Mouse (Mus musculus): ENCODE results near the gene Ppp1r9a.

Ppp1r9a gene

DNA sequence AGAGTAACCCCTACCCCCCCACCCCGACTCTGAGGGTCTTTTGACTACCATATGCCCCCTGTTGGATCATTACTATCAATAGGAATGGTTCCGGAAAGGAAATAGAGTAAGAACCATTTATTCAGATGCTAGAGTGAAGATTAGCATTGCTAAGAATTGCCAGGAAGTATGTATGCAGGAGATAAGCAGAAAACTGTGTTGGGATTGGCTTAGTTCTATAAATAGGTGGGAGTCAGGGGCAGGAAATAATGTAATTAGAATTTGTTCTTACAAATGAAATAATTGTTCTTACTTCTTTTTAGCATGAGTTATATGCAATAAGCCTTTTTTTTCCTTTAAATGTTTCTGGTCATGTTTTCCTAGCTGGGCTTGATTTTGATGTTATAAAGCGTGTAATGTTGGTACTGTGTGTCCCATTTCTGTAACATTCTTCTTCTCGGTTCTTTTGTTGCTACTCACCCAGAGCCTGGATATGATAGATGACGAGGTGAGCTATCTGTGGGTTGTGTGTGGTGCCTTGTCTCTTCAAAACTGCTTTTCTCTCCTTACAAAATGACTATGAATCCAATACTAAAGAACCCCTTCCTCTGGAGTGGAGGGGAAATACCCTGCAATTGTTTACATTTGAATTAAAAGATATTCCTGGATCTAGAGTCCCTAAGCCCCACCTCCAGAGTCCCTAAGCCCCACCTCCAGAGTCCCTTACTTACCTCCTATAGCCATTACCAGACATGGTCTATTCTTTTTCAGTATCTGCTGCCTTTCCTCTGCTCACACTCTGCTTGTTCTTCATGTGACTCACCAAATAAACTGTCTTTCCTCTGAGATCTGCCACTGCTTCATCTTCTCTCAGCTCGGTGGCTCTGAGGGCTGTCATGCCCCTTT lies 254.1 kb downstream of the Ppp1r9a start:
- DNase-seq (ENCODE audit: low spot score in 2 of 2), result no peak

- no peak for DNase-seq (ENCODE audit: low spot score in 2 of 2)
These were observed 256.7 kb downstream of the Ppp1r9a start for GRCm38 (mm10) chr6:5159385-5159791.

DNA sequence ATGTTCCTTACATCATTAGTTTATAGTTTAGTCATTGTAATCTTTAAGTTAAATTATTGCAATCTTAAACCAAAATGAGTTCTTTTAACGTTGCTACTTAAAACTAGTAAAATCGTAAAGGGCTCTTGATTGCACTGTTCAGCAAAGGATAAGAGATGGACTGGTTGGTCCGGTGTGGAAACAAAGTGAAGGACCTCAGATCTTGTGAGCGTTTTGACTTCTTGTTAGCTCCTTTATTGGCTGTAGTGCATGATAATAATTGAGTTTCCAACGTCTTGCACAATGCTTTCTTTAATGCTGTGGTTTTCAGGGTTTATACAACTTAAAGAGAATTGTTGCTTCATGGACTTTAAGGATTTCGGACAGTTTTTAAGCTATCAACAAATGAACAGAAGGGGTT lies 259.3 kb downstream of the Ppp1r9a start:
- no peak for DNase-seq (ENCODE audit: low spot score in 2 of 2)

GRCm38 (mm10) chr6:5163507-5164144 lies 260.9 kb downstream of the Ppp1r9a start:
- no peak for DNase-seq (ENCODE audit: low spot score in 2 of 2)

GRCm38 (mm10) chr6:5164855-5165254 lies 262.1 kb downstream of the Ppp1r9a start:
- DNase-seq (ENCODE audit: low spot score in 2 of 2), result no peak

GRCm38 (mm10) chr6:5167051-5167677 lies 264.4 kb downstream of the Ppp1r9a start:
- no peak for DNase-seq (ENCODE audit: low spot score in 2 of 2)

DNA sequence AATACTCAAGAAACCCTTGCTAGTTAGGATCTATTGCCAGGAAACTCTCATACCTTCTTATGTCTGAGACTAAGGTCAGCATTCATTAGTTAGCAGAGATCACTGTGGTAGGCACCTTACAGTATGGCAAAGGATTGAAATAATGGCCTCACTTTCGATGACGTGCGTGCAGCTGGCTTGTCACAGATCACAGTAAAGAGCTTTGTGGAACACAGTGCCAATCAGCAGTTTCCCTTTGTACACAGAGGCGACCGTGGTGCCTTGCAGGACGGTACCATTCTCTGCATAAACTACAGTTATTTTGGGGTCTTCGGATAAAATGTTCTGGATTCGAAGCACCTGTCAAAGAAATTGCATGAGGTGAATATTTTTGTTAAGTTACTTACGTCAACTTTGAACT lies 265.4 kb downstream of the Ppp1r9a start:
- DNase-seq (ENCODE audit: low spot score in 2 of 2), result no peak

DNA sequence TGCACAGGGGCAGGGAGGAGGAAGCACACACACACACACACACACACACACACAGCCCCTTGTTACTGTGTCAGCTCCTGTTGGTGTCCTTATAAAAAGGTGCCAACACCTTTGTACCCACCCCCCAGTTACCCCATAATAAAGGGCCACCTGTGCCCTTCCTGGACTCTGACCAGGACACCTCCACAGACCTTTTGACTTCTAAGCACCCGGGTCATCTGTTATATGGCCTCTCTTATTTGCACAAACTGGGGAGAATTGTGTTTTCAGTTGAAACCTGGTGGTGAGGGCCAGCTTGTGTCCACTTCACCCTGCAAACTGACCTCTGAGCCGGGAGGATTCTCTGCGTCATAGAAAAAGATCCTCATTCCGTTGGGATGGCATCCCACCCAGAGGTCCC lies 268.7 kb downstream of the Ppp1r9a start:
- no peak for DNase-seq (ENCODE audit: low spot score in 2 of 2)

DNA sequence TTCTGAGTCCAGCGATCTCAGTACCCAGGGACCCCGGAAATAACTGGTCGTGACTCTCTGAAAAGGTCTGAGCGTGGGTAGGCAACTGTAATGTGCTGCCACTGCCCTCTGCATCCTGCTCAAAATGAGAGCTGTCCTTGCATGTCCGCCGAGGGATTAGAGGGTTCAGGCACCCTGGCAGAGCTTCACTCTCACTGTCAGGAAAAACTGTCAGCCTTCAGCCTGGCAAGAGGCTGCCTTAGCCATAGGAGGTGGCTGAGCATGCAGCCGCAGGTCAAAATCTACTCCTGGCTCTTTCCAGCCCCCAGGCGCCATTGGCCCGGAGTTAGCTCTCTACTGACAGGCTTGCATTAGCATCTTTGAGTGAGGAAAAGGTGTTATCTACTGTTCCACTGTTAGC lies 269.9 kb downstream of the Ppp1r9a start:
- DNase-seq (ENCODE audit: low spot score in 2 of 2), result no peak

DNA sequence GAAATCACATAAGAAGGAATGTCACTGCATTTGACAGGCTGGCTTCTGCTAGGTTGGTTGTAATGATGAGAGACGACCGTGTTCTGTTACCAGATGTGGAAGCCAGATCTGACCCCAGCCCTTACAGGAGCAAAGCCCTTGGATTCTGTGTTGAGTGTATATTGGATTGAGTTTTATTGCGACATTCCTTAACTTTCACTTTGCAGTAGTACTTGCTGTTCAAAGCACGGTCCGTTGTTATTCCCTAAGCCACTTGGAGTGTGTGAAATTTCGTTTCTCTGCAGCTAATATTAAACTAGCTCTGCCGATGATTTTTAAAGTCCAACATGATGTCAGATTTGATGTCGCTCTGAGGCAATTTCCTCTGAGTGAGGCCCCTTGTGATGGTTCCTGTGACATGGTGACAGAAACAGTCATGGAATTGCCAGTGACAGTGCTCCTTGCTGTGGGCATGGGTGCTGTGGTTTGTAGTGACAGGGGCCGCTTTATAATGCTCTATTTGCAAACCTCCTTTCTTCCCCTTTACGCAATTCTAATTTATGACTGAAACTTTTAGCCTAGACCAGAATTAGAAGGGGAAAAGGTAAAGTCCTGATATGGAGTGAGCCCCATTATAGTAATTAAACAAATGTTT lies 271.6 kb downstream of the Ppp1r9a start:
- no peak for DNase-seq (ENCODE audit: low spot score in 2 of 2)

DNA sequence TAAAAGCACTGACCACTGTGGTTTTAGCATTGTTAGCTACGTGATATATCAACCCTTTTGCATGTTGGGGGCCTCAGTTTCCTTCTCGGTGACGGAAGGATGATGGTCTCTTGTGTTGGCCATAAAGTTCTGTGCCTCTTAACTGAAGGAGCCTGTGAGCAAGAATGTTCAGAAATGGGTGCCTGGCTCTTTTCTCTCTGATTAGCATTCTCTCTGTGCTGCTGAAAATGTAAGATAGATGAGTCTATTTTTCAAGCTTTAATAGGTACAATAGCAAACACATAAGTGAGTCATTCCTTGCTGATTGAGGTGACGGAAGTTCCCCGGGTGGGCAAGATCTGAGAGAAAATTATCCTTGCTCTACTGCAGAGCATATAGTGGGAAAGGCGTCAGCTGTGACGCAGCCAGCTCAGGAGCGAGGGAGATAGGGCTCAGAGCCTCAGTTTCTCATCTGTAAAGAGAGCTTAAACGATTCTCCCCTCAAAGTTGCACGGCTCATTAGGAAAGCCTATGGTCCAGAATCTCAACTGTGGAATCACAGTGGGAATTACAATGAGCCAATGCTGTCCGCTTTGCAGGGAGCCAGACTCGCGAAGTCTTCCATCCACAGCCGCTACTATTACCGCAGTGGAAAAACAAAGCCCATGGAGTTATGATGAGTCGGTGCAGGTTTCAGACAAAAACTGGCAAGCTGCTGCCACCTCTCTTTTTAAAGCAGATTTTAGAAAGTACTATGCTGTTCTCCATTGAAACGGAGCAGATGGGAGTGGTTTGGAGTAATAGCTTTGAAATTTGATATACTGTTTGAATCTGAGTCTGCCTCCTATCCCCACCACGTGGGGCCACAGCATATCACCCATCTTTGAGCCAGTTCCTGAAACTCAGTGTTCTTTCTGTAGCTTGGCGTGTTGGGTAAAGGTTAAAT lies 275.5 kb downstream of the Ppp1r9a start:
- no peak for DNase-seq (ENCODE audit: low spot score in 2 of 2)

GRCm38 (mm10) chr6:5179189-5179588 lies 276.5 kb downstream of the Ppp1r9a start:
- no peak for DNase-seq (ENCODE audit: low spot score in 2 of 2)

GRCm38 (mm10) chr6:5180645-5181044 lies 277.9 kb downstream of the Ppp1r9a start:
- no peak for DNase-seq (ENCODE audit: low spot score in 2 of 2)

- no peak for DNase-seq (ENCODE audit: low spot score in 2 of 2)
These were observed 283.7 kb downstream of the Ppp1r9a start for GRCm38 (mm10) chr6:5186229-5186950.

GRCm38 (mm10) chr6:5187586-5187985 lies 284.9 kb downstream of the Ppp1r9a start:
- DNase-seq (ENCODE audit: low spot score in 2 of 2), result no peak

- no peak for DNase-seq (ENCODE audit: low spot score in 2 of 2)
These were observed 285.3 kb downstream of the Ppp1r9a start for GRCm38 (mm10) chr6:5188036-5188435.

DNA sequence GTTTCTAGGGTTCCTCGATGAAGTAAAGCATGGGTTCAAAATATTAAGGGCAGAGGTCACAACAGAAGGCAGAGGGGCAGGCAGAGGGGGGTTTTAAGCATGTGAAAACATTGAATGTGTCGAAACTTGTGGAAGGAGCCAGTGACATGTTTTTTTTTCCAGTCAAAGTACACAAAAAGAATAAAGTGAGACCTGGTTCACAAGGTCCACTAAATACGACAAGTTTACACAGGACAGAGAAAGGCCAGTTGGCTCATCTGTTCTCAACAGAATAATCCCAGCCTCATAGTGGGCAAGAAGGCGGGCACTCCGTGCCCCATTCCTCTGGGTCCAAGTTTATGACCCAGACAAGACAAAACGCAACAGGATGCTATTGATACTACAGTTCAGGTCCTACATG lies 286.2 kb downstream of the Ppp1r9a start:
- no peak for DNase-seq (ENCODE audit: low spot score in 2 of 2)

DNA sequence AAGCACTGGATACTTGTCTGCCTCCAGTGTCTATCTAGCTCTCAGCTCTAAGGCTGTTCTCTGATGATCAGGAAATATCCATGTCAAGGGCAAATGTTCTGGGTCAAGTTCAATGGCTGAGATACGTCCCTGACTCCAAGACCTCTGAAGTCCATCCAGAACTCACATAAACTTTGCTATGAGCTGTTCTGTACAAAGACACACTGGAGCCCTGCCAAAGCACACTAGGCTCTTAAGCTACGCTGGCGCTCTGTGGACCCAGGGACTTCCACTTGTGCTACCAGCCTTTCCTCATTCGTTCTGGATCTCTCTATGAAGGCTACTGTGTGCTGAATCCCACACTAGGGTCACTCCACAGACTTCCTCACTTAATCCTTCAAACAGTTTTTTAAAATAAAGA lies 286.8 kb downstream of the Ppp1r9a start:
- no peak for DNase-seq (ENCODE audit: low spot score in 2 of 2)

- no peak for DNase-seq (ENCODE audit: low spot score in 2 of 2)
These were observed 288.0 kb downstream of the Ppp1r9a start for GRCm38 (mm10) chr6:5190761-5191160.

DNA sequence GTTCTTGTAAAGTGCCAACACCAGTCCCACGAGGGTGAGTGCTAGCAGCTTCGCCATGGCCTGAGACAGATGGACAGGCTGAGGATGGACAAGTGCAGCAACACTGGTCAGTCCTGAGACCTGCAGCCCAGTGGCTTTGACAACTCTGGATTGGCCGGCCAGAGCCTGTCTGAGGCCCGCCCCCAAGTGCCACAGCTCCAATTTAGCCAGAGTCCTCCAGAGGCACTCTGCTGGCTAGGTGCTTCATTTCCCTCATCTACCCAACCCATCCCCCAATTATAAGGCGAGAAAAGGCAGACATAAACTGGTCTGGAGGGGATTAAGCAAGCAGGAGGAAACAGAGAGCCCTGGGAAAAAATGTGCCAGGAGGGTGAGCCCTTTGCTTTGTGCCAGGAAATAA lies 291.0 kb downstream of the Ppp1r9a start, which contains the start of gene Pon1:
TSS of gene Pon1 (minus strand) at position 254 of the 400 bp plus-strand sequence.
- DNase-seq (ENCODE audit: low spot score in 2 of 2), result no peak
